Mouse (Mus musculus) hindbrain, embryonic 11.5 days (tissue): ENCODE results near the gene Pitpnm3. TPM values are rescaled to one million over a fixed set of nuclear protein-coding genes. Genes with fewer than 3 reads are reported as not detected.

Experiments
- ATAC-seq: fragments of 200-750 bp; cut with Nextera tagmentation; 2 replicates; pipeline ENCODE4 v1.8.0; 2017; ENCODE audit warnings: mild to moderate bottlenecking, moderate TSS enrichment, moderate library complexity; ENCODE audit not compliant: low FRiP score
- DNase-seq: peaks from one replicate; pipeline ENCODE4 v3.0.0-alpha.2; 2015; ENCODE audit warnings: low spot score
- H3K27ac ChIP-seq: fragments of 300-500 bp; sonication (generic); 2 replicates; pipeline ENCODE4 v1.5.1; 2014; ENCODE audit warnings: mild to moderate bottlenecking, low read depth, low read length
- H3K27me3 ChIP-seq: fragments of 300-500 bp; sonication (generic); 2 replicates; pipeline ENCODE4 v1.6.1; 2014; ENCODE audit warnings: mild to moderate bottlenecking, low read length, moderate library complexity, mixed read lengths; ENCODE audit not compliant: control insufficient read depth, insufficient read depth
- H3K36me3 ChIP-seq: fragments of 300-500 bp; sonication (generic); 2 replicates; pipeline ENCODE4 v1.6.1; 2014; ENCODE audit warnings: mild to moderate bottlenecking, low read length, moderate library complexity, mixed read lengths; ENCODE audit not compliant: control insufficient read depth, insufficient read depth
- H3K4me1 ChIP-seq: fragments of 300-500 bp; sonication (generic); replicated peaks from 2 replicates; pipeline ENCODE4 v1.6.1; 2014; ENCODE audit warnings: low read length, mixed read lengths; ENCODE audit not compliant: control insufficient read depth, insufficient read depth
- H3K4me2 ChIP-seq: fragments of 300-500 bp; sonication (generic); replicated peaks from 2 replicates; pipeline ENCODE4 v1.6.1; 2014; ENCODE audit warnings: mild to moderate bottlenecking, low read depth, low read length
- H3K4me3 ChIP-seq: fragments of 300-500 bp; sonication (generic); 2 replicates; pipeline ENCODE4 v1.5.1; 2014; ENCODE audit warnings: low read depth, low read length
- H3K9ac ChIP-seq: fragments of 300-500 bp; sonication (generic); 2 replicates; pipeline ENCODE4 v1.6.1; 2014; ENCODE audit warnings: low read depth, low read length
- H3K9me3 ChIP-seq: fragments of 300-500 bp; sonication (generic); 2 replicates; pipeline ENCODE4 v1.6.1; 2016; ENCODE audit warnings: low read length; ENCODE audit not compliant: control insufficient read depth
- WGBS: fragments of 180-500 bp; shearing (Covaris S2); extraction: QIAGEN DNeasy Blood & Tissue Kit; methylation state at CpG from one replicate; pipeline ENCODE4 v1.1.7; 2014; 5-methylcytosine and 5-hydroxymethylcytosine counted together
- polyA plus RNA-seq: library from polyadenylated mRNA; unstranded; fragments of >200 nt; fragmentation: Nextera tagmentation; extraction: Ambion mirVana; gene quantifications from 2 replicates; pipeline ENCODE4 v1.2.1, GENCODE M21; 2014

Pitpnm3 gene
- polyA plus RNA-seq, 1 experiment from 2014 or later = 0.48 TPM

GRCm38 (mm10) chr11:72145877-72146248 lies 10.3 kb upstream of the Pitpnm3 start:
- Histone ChIP-seq H3K4me3 (no peak overlapping the region), H3K9ac (no peak overlapping the region), H3K36me3 (no peaks in the 10 kb centered on the region), H3K27me3 (no peaks in the 10 kb centered on the region), H3K9me3 (no peaks in the 10 kb centered on the region), H3K27ac (no peak overlapping the region), H3K4me2 (no peak overlapping the region), H3K4me1 (peaks cover 2% of the 10 kb centered on the region; the same call in 1 of the 2 replicates)
- DNase-seq = no peak
- WGBS = 100% methylated on average over 1 of the region's 1 CpGs
- no peak for ATAC-seq

DNA sequence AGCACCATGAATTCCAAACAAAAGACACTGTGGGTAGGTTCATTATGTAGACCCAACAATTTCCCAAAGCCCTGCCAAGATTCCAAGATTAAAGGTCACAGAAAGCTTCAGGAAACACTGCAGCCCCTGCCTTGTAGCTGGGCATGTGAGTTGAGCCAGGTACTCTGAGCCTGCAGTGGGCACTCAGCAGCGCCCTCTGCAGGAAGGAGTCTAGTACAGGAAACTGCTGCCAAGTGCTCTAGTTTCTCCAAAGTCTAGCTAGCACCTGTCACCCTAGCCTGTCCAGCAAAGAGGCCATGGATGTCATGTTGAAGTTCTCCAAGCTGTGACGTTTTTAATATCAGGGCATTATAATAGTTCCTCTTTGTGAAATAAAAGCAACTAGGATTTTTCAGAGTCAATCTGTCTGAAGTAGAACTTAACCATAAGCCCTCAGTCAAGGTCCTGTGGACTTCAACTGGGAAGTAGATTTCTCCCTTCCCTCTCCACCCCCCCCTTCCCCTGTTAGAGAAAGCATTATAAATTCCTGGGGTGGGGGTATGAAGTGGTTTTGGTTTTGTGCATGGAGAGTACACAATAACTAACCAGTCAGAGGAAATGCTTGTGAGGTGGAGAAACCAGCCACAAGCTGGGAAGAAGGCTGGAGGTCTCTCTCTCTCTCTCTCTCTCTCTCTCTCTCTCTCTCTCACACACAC lies 9.8 kb upstream of the Pitpnm3 start:
- Histone ChIP-seq H3K27me3 (no peaks in the 10 kb centered on the region), H3K4me1 (peaks cover 2% of the 10 kb centered on the region; the same call in 1 of the 2 replicates), H3K9ac (no peak overlapping the region), H3K4me2 (no peak overlapping the region), H3K9me3 (no peaks in the 10 kb centered on the region), H3K4me3 (no peak overlapping the region), H3K27ac (no peak overlapping the region), H3K36me3 (no peaks in the 10 kb centered on the region)
- DNase-seq = peak; percentile 67
- WGBS = 19% methylated on average over 2 of the region's 2 CpGs
- ATAC-seq = no peak

DNA sequence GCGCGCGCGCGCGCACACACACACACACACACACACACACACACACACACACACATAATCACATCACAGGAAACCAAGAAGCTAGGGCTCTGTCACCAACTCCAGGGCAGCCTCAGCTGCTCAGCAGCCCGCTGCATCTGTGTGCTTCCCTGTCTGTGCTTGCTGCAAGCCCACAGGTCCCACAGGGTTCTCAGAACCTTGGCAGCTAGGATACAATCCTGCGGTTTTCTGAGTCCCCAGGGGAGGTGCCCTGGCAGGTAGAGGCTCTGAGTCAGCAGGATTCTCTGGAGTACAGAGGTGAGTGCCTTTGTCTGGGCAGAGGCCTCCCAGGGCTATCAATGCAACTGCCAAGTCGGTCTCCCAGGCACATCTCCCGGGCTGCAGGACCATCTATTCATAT lies 7.3 kb upstream of the Pitpnm3 start:
- Histone ChIP-seq H3K27me3 (no peaks in the 10 kb centered on the region; the same call in 1 of the 2 replicates), H3K27ac (no peak overlapping the region), H3K4me1 (peaks cover 2% of the 10 kb centered on the region; the same call in 1 of the 2 replicates), H3K4me2 (no peak overlapping the region), H3K4me3 (no peak overlapping the region), H3K9me3 (no peaks in the 10 kb centered on the region), H3K9ac (0 out of 2 replicates have a peak overlapping the region, but pooled peaks have one; percentile 15), H3K36me3 (no peaks in the 10 kb centered on the region)
- 45% methylated on average over 9 of the region's 10 CpGs for WGBS
- ATAC-seq (no peak), DNase-seq (no peak)

- Histone ChIP-seq H3K4me1 (peaks cover 4% of the 10 kb centered on the region), H3K27me3 (peaks cover 14% of the 10 kb centered on the region), H3K27ac (no peak overlapping the region), H3K36me3 (no peaks in the 10 kb centered on the region), H3K4me3 (no peak overlapping the region), H3K9ac (no peak overlapping the region), H3K4me2 (no peak overlapping the region), H3K9me3 (no peaks in the 10 kb centered on the region)
- ATAC-seq (no peak), DNase-seq (no peak)
- WGBS = 67% methylated on average over 6 of the region's 6 CpGs
Measured at GRCm38 (mm10) chr11:72140198-72140597, 4.6 kb upstream of the Pitpnm3 start.

DNA sequence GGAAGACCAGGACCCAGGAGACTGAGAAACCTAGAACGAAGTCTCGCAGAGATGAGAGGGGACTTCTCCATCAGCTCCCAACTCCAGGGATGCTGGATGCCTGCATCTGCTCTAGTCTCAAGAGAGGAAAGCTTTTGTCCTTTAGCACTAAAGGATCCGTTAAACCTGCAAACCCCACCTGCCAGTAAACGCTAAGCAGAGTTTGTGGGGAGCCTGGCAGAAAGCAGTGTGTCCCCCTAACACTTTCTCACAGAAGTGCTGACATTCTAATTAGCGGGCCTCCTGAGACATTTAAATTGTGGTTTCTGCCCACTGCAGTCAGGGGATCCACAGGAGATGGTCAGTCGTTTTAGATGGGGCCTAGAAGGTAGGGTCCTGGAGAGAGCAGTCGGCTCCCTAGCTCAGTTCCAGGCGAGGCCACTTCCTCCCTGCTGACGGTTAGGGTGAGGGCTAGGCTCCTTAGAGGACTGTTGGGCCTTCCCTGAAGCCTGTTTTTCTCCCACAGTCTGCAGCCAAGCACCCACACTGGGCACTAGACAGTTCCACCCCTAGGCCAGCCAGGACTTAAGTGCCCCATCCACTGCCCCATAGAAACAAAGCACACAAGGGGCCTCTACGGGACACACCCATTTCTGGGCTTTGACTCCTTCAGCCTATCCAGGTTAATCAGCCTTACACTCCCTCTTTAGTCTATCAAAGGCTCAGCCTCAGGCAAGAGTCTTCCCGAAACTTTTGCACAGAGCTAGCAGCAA lies 829 bp upstream of the Pitpnm3 start:
- DNase-seq (peak; percentile 43), ATAC-seq (no peak)
- Histone ChIP-seq H3K9ac (peak overlapping the region; percentile 21), H3K36me3 (no peaks in the 10 kb centered on the region), H3K9me3 (no peaks in the 10 kb centered on the region), H3K4me2 (peak overlapping the region; percentile 100), H3K27ac (no peak overlapping the region), H3K4me3 (peak overlapping the region; percentile 60), H3K4me1 (peaks cover 5% of the 10 kb centered on the region; the same call in 1 of the 2 replicates), H3K27me3 (peaks cover 35% of the 10 kb centered on the region)
- 24% methylated on average over 11 of the region's 11 CpGs for WGBS

DNA sequence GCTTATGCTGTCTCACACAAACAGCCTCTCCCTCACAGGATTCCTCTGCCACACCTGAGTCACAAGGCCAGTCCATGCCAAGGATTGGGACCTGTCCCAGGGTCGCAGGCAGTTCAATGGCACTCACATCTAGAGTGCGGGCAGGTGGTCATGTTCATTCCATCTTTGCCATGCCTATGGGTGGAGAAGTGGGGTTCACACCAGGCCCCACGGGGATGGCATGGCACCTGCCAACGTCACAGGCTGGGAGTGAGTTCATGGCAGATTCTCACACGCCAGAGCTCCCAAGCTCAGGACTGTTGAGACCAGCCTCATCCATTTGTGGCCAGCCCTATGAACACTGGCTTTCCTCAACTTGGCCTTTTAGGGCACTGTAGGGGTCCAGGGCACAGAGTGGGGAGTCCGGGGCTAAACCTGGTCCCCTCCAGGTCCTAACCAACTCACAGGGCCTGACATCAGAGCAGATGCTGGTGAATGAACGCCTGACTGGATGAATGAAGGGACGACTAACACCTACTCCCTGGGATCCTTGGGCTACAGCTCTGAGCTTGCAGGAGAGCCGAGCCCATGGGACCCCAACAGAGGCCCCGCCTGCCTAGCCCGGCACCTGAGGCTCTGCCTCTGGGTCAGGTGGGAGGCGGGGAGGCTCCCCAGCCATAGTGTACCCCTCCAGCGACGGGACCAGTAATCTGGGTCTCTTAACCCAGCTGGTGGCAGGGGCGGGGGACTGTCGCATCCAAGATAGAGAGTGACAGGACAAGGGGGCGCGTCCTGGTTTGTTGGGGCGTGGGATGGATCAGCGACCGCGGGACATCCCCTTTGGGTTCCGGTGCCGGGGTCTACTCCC lies 819 bp downstream of the Pitpnm3 start:
- WGBS = 17% methylated on average over 24 of the region's 24 CpGs
- H3K4me1 ChIP-seq = peaks cover 5% of the 10 kb centered on the region; the same call in 1 of the 2 replicates
- peaks cover 35% of the 10 kb centered on the region for H3K27me3 ChIP-seq
- ATAC-seq = peak; percentile 22; the same call in 1 of the 2 replicates
- H3K4me2 ChIP-seq = peak overlapping the region; percentile 100
- no peaks in the 10 kb centered on the region for H3K9me3 ChIP-seq
- no peaks in the 10 kb centered on the region for H3K36me3 ChIP-seq
- H3K4me3 ChIP-seq = peak overlapping the region; percentile 60
- H3K27ac ChIP-seq = no peak overlapping the region
- DNase-seq = peak; percentile 34
- H3K9ac ChIP-seq = peak overlapping the region; percentile 21

DNA sequence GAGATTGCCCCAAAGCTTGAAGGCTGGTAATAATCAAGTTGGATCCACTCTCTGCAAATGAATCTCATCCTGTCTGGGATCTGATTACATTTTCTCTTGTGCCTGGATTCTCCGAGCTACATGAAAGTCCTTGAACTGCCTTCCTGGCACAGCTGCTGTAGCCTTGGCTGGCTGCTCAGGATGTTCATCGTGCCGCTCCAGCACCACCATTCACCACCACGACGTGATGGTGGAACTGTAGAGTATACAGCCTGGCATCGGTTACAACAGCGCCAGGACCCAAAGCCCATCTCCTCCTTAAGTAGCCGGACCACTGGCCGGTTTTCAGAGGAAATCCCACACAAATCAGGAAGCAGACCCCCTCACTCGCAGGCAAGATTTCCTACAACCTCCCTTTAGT lies 2.5 kb downstream of the Pitpnm3 start:
- 83% methylated on average over 10 of the region's 10 CpGs for WGBS
- H3K9ac ChIP-seq = no peak overlapping the region
- H3K9me3 ChIP-seq = no peaks in the 10 kb centered on the region
- ATAC-seq (no peak), DNase-seq (no peak)
- H3K27me3 ChIP-seq = peaks cover 35% of the 10 kb centered on the region
- no peaks in the 10 kb centered on the region for H3K36me3 ChIP-seq
- H3K4me1 ChIP-seq = peaks cover 5% of the 10 kb centered on the region; the same call in 1 of the 2 replicates
- no peak overlapping the region for H3K27ac ChIP-seq
- H3K4me2 ChIP-seq = no peak overlapping the region
- H3K4me3 ChIP-seq = no peak overlapping the region

DNA sequence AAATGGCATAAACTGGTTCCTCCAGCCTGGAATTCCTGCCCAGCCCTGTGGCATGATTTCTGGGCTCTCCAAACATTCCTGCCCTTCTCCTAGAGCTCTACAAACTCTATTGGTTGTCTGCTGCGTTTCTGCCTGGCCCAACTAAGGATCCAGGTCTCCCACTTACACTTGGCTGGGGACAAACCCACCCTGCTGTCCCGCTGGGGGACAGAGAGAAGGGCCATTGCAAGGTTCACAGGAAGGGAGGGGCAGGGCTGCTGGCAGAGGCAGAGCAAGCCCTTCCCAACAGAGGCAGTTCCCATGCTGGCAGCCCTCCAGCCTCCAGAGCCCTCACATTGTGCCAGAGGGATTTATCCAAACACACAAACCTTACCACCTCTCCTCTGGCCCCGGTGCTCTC lies 3.3 kb downstream of the Pitpnm3 start:
- Histone ChIP-seq H3K4me3 (no peak overlapping the region), H3K27me3 (peaks cover 31% of the 10 kb centered on the region), H3K4me1 (peaks cover 5% of the 10 kb centered on the region; the same call in 1 of the 2 replicates), H3K9me3 (no peaks in the 10 kb centered on the region), H3K36me3 (no peaks in the 10 kb centered on the region), H3K9ac (no peak overlapping the region), H3K27ac (no peak overlapping the region), H3K4me2 (no peak overlapping the region)
- ATAC-seq (no peak), DNase-seq (no peak)
- 22% methylated on average over 3 of the region's 3 CpGs for WGBS
